Mouse (Mus musculus) heart, embryonic 14.5 days (tissue): ENCODE data around the gene Dtnb. TPM values are rescaled to one million over a fixed set of nuclear protein-coding genes. Genes with fewer than 3 reads are reported as not detected.
A peak's percentile ranks its signal among the peaks of the same experiment; 100 is the strongest.

Source experiments
- ATAC-seq: fragments of 200-750 bp; cut with Nextera tagmentation; 2 replicates; pipeline ENCODE4 v1.8.0; 2017; ENCODE audit warnings: low read depth, moderate TSS enrichment; ENCODE audit not compliant: insufficient number of reproducible peaks, insufficient read depth, low FRiP score
- H3K27ac ChIP-seq, 2 experiments: fragments of 200-500 bp in 1 of 2; fragments of 300-500 bp in 1 of 2; sonication (generic) in 1 of 2; replicated peaks in 1 of 2; 2 replicates each; pipeline ENCODE4 v1.5.1; 2012 to 2014; ENCODE audit warnings: low read depth in 2 of 2, low read length in 2 of 2, control low read depth in 1 of 2, mild to moderate bottlenecking in 1 of 2, mixed read lengths in 1 of 2; ENCODE audit not compliant: control insufficient read depth in 1 of 2, insufficient read depth in 1 of 2
- H3K27me3 ChIP-seq: fragments of 300-500 bp; sonication (generic); 2 replicates; pipeline ENCODE4 v1.6.1; 2014; ENCODE audit warnings: mild to moderate bottlenecking, low read length, control low read depth; ENCODE audit not compliant: control insufficient read depth, insufficient read depth
- H3K36me3 ChIP-seq: fragments of 300-500 bp; sonication (generic); 2 replicates; pipeline ENCODE4 v1.6.1; 2014; ENCODE audit warnings: mild to moderate bottlenecking, control low read depth, low read length, mixed read lengths; ENCODE audit not compliant: control insufficient read depth, insufficient read depth
- H3K4me1 ChIP-seq, 2 experiments: fragments of 200-500 bp in 1 of 2; fragments of 300-500 bp in 1 of 2; sonication (generic) in 1 of 2; 2 replicates each; pipeline ENCODE4 v1.6.1; 2012 to 2014; ENCODE audit warnings: low read length in 2 of 2, control low read depth in 1 of 2, mixed read lengths in 1 of 2; ENCODE audit not compliant: control insufficient read depth in 2 of 2, insufficient read depth in 2 of 2
- H3K4me2 ChIP-seq: fragments of 300-500 bp; sonication (generic); 2 replicates; pipeline ENCODE4 v1.6.1; 2014; ENCODE audit warnings: mild to moderate bottlenecking, low read length
- H3K4me3 ChIP-seq, 2 experiments: fragments of 200-500 bp in 1 of 2; fragments of 300-500 bp in 1 of 2; sonication (generic) in 1 of 2; 2 replicates each; pipeline ENCODE4 v1.5.1; 2012 to 2014; ENCODE audit warnings: low read length in 2 of 2, mild to moderate bottlenecking in 2 of 2, control low read depth in 1 of 2, low read depth in 1 of 2, moderate library complexity in 1 of 2; ENCODE audit not compliant: control insufficient read depth in 1 of 2, insufficient read depth in 1 of 2
- H3K9ac ChIP-seq: fragments of 300-500 bp; sonication (generic); 2 replicates; pipeline ENCODE4 v1.6.1; 2014; ENCODE audit warnings: mild to moderate bottlenecking, low read length
- H3K9me3 ChIP-seq: fragments of 300-500 bp; sonication (generic); 2 replicates; pipeline ENCODE4 v1.6.1; 2016; ENCODE audit warnings: low read length, control low read depth; ENCODE audit not compliant: control insufficient read depth
- WGBS: fragments of 180-500 bp; shearing (Covaris S2); extraction: QIAGEN DNeasy Blood & Tissue Kit; methylation state at CpG from one replicate; pipeline ENCODE4 v1.1.7; 2014; 5-methylcytosine and 5-hydroxymethylcytosine counted together
- polyA plus RNA-seq: library from polyadenylated mRNA; unstranded; fragments of >200 nt; fragmentation: Nextera tagmentation; extraction: Ambion mirVana; gene quantifications from 2 replicates; pipeline ENCODE4 v1.2.1, GENCODE M21; 2014

Dtnb gene
- polyA plus RNA-seq, 1 experiment from 2014 or later, result 19.6 TPM

DNA sequence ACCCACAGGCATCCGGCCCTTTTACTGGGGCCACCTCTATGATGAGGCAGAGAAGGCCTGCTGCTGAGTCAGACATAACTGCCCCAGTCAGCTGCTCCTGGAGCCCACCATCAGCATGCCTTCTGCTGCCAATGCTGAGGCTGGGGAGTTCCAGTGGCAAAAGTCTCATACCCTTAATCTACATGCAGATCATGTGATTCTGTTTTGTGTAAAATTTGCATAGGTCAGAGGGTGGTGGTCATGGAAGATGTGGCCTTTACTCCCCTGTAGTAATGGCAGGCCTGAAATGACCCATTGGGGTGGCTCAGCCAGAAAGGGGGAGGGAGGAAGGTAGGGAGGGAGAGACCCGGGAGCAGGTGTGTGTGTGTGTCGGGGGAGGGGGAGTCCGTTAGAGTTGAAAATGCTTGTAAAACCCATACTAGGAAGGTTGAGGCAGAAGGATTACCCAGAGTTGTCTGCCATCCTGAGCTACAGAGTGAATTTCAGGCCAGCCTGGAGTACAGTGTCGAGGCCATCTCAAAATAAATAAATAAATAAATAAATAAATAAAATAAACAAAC lies 217.5 kb downstream of the Dtnb start:
- H3K9me3 ChIP-seq, result no peaks in the 10 kb centered on the region
- no peak overlapping the region for H3K9ac ChIP-seq
- peaks cover 16 to 35% of the 10 kb centered on the region in 2 experiments for H3K4me1 ChIP-seq
- no peak overlapping the region for H3K4me3 ChIP-seq
- 62% methylated on average over 5 of the region's 5 CpGs for WGBS
- ATAC-seq, result no peak
- H3K27me3 ChIP-seq, result no peaks in the 10 kb centered on the region
- H3K27ac ChIP-seq, result no peak overlapping the region
- H3K36me3 ChIP-seq, result no peaks in the 10 kb centered on the region
- no peak overlapping the region for H3K4me2 ChIP-seq

- 50% methylated on average over 7 of the region's 7 CpGs for WGBS
- Histone ChIP-seq H3K9me3 (no peaks in the 10 kb centered on the region), H3K4me3 (peak overlapping the region in 1 of 2 experiments; percentile 38; a peak in 1 of 4 replicates), H3K36me3 (no peaks in the 10 kb centered on the region), H3K27ac (no peak overlapping the region), H3K9ac (no peak overlapping the region; the same call in 1 of the 2 replicates), H3K4me1 (peaks cover 12 to 29% of the 10 kb centered on the region in 2 experiments), H3K4me2 (peak overlapping the region; percentile 72), H3K27me3 (no peaks in the 10 kb centered on the region)
- ATAC-seq, result no peak
Measured at GRCm38 (mm10) chr12:3791257-3791656, 219.1 kb downstream of the Dtnb start.

GRCm38 (mm10) chr12:3791732-3792131 lies 219.6 kb downstream of the Dtnb start:
- H3K9ac ChIP-seq, result peak overlapping the region; percentile 69
- no peak overlapping the region for H3K27ac ChIP-seq

DNA sequence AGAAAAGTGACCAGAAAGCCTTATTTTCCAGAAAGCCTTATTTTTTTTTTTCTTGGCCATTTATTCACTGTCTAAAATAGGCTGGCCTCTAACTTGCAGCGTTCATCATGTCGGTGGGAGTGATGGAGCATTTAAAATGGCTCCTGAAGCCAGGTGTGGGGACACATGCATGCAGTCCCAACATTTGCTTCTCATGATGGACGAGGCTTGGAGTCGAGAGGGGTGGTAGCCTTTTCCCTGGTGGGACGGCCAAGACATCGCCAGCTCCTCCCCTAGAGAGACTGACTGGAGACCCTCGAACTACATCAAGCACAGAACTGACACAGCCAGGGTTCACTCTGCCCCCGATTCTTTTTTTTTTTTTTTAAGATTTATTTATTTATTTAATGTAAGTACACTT lies 220.1 kb downstream of the Dtnb start:
- no peaks in the 10 kb centered on the region for H3K9me3 ChIP-seq
- H3K27me3 ChIP-seq, result no peaks in the 10 kb centered on the region
- H3K9ac ChIP-seq, result peak overlapping the region; percentile 69
- ATAC-seq, result no peak
- peak overlapping the region; percentile 38 to 42 for H3K4me3 ChIP-seq
- 14% methylated on average over 8 of the region's 8 CpGs for WGBS
- no peaks in the 10 kb centered on the region for H3K36me3 ChIP-seq
- H3K4me2 ChIP-seq, result peak overlapping the region; percentile 72
- peaks cover 10 to 23% of the 10 kb centered on the region in 2 experiments for H3K4me1 ChIP-seq
- no peak overlapping the region for H3K27ac ChIP-seq

More at GRCm38 (mm10) chr12:3791732-3792131, 219.6 kb downstream of the Dtnb start:
- H3K36me3 ChIP-seq, result no peaks in the 10 kb centered on the region
- peak; percentile 87 for ATAC-seq
- no peaks in the 10 kb centered on the region for H3K27me3 ChIP-seq
- H3K9me3 ChIP-seq, result no peaks in the 10 kb centered on the region
- peak overlapping the region; percentile 38 to 42 for H3K4me3 ChIP-seq
- peak overlapping the region; percentile 72 for H3K4me2 ChIP-seq
- peaks cover 12 to 28% of the 10 kb centered on the region in 2 experiments for H3K4me1 ChIP-seq
- WGBS, result 1% methylated on average over 22 of the region's 22 CpGs

- WGBS, result 19% methylated on average over 2 of the region's 4 CpGs
- Histone ChIP-seq H3K9me3 (no peaks in the 10 kb centered on the region), H3K4me1 (peaks cover 4 to 9% of the 10 kb centered on the region in 2 experiments), H3K9ac (no peak overlapping the region), H3K27me3 (no peaks in the 10 kb centered on the region), H3K4me3 (no peak overlapping the region), H3K4me2 (no peak overlapping the region), H3K36me3 (no peaks in the 10 kb centered on the region), H3K27ac (no peak overlapping the region)
- ATAC-seq, result no peak
Measured at GRCm38 (mm10) chr12:3795569-3795968, 223.4 kb downstream of the Dtnb start.

GRCm38 (mm10) chr12:3799551-3799950 lies 227.4 kb downstream of the Dtnb start:
- Histone ChIP-seq H3K4me1 (no peaks in the 10 kb centered on the region), H3K4me2 (no peak overlapping the region), H3K9me3 (no peaks in the 10 kb centered on the region), H3K4me3 (no peak overlapping the region), H3K36me3 (no peaks in the 10 kb centered on the region), H3K27ac (no peak overlapping the region), H3K27me3 (no peaks in the 10 kb centered on the region), H3K9ac (no peak overlapping the region)
- ATAC-seq, result no peak
- 76% methylated on average over 1 of the region's 1 CpGs for WGBS

GRCm38 (mm10) chr12:3805852-3806251 lies 233.7 kb downstream of the Dtnb start, which contains the start of gene Dnmt3a:
Gene Dnmt3a, plus strand, starts transcription at chr12:3806007.
- H3K4me3 ChIP-seq, result peak within 1 kb of the TSS; percentile 58 to 89
- ATAC-seq, result no peak
- H3K4me2 ChIP-seq, result peak within 1 kb of the TSS; percentile 77
- H3K27me3 ChIP-seq, result no peaks in the 10 kb centered on the region
- H3K9ac ChIP-seq, result peak within 1 kb of the TSS; percentile 96
- H3K4me1 ChIP-seq, result peaks cover 28 to 35% of the 10 kb centered on the region in 2 experiments
- H3K9me3 ChIP-seq, result no peaks in the 10 kb centered on the region
- H3K27ac ChIP-seq, result peak within 1 kb of the TSS; percentile 70 to 98
- 25% methylated on average over 4 of the region's 4 CpGs for WGBS
- H3K36me3 ChIP-seq, result no peaks in the 10 kb centered on the region

DNA sequence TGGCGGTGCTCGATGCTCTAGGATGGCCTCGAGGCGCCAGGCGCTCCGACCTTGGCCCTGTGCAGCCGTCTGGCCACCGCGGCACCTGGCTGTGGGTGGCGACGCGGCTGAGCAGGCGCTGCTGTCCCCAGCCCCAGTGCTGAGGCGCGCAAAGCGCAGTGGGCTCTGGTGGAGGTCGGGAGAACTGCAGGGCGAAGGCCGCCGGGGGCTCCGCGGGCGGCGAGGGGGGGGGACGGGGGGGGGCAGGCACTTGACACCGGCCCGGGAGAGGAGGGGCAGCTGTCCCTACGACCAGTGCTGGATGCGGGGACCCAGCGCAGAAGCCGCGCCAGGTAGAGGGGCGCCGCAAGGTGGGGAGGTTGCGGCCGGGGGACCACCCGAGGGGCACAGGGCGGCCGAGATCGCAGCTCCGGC lies 234.1 kb downstream of the Dtnb start:
- Histone ChIP-seq H3K4me2 (peak overlapping the region; percentile 77), H3K9me3 (no peaks in the 10 kb centered on the region), H3K4me3 (peak overlapping the region; percentile 58 to 89), H3K4me1 (peaks cover 32 to 39% of the 10 kb centered on the region in 2 experiments), H3K27me3 (no peaks in the 10 kb centered on the region), H3K9ac (peak overlapping the region; percentile 96), H3K27ac (peak overlapping the region; percentile 70 to 98), H3K36me3 (no peaks in the 10 kb centered on the region)
- peak; percentile 78 for ATAC-seq
- under 1% methylated on average over 41 of the region's 41 CpGs for WGBS
